In the genomic region with DNA sequence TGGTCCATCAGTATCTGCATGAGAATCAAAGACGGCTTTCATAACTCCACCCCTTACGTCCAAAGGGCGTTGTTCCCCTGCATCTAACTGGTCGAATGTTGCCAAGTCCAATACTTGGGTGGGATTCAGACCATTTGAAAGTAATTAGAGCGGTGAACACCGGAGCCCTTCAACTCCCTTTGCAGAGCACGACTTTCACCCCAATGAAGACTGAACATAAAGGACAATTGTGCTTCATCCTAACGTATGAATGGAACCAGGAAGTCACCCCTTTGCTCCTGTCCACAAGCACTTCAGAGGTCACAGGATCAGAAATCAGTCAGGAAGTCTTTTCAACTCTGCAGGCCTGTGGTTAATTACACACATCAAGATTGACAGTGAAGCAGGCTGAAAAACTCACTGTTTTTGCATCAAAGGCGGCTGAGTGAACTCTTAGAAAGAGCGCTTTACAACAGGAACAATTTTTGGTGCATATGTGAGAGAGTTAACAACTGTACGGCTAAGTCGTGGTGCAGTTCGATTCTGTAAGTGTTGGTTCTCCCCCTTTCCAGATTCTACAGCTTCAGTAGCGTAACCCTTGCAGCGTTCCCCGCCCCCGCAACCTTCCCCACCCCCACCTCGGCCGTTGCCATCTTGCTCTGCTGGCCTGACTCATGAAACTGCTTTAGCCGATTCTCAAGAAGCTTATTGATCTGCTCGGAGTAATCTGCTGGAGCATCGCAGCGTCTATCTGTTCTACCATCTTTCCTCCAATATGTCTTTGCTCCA, we compare ENCODE assay signal across 10 mouse cellular contexts.
DNase-seq lines count a peak whose midpoint lies in the region; ATAC-seq lines count a peak whose summit lies in the region.
"Had no signal": no experiment of that assay in that cellular context is flagged by ENCODE, and none has a peak within 500 bp of the region (broad histone marks: within the 10 kb centered on the region; RNA-seq: fewer than 3 reads in every experiment).

No protein-coding gene starts in this region.

- no peaks in the 10 kb centered on the region for H3K36me3 ChIP-seq in embryonic facial prominence, embryonic 13.5 days
- no peaks in the 10 kb centered on the region for H3K36me3 ChIP-seq in hindbrain, embryonic 15.5 days
- H3K36me3 ChIP-seq: liver, embryonic 15.5 days had no signal

- no peaks in the 10 kb centered on the region for H3K9me3 ChIP-seq in embryonic facial prominence, embryonic 13.5 days
- H3K9me3 ChIP-seq in hindbrain, embryonic 15.5 days: no peaks in the 10 kb centered on the region
- H3K9me3 ChIP-seq: liver, embryonic 15.5 days had no signal

- H3K4me3 ChIP-seq in embryonic facial prominence, embryonic 13.5 days: peak overlapping the region; percentile 37
- peak overlapping the region; percentile 3; the same call in 1 of the 2 replicates for H3K4me3 ChIP-seq in hindbrain, embryonic 15.5 days
- H3K4me3 ChIP-seq: liver, embryonic 15.5 days; myocyte had no signal

- peak overlapping the region; percentile 54; the same call in 1 of the 2 replicates for H3K9ac ChIP-seq in embryonic facial prominence, embryonic 13.5 days
- H3K9ac ChIP-seq in hindbrain, embryonic 15.5 days: no peak overlapping the region
- H3K9ac ChIP-seq: liver, embryonic 15.5 days had no signal

- no peaks in the 10 kb centered on the region for H3K27me3 ChIP-seq in embryonic facial prominence, embryonic 13.5 days
- no peaks in the 10 kb centered on the region for H3K27me3 ChIP-seq in hindbrain, embryonic 15.5 days
- H3K27me3 ChIP-seq: liver, embryonic 15.5 days; Patski had no signal

- WGBS in embryonic facial prominence, embryonic 13.5 days: 13% methylated on average over 23 of the region's 23 CpGs
- WGBS in hindbrain, embryonic 15.5 days: 41% methylated on average over 22 of the region's 23 CpGs

- ATAC-seq in embryonic facial prominence, embryonic 13.5 days (ENCODE audit: insufficient number of reproducible peaks, insufficient read depth, low FRiP score, low TSS enrichment, low read depth): no peak
- peak; percentile 89 for ATAC-seq in hindbrain, embryonic 15.5 days (ENCODE audit: low FRiP score, low read depth)
- ATAC-seq in granulocyte monocyte progenitor cell, adult 5-6 weeks (replicated peaks; ENCODE audit: poor library complexity, severe bottlenecking): no peak
- ATAC-seq: Patski had no signal

- 0 out of 2 replicates have a peak, but pooled peaks cover 3% of the 10 kb centered on the region for H3K4me1 ChIP-seq in embryonic facial prominence, embryonic 13.5 days
- no peaks in the 10 kb centered on the region for H3K4me1 ChIP-seq in hindbrain, embryonic 15.5 days (replicated peaks)
- H3K4me1 ChIP-seq: liver, embryonic 15.5 days had no signal

- DNase-seq in brain, adult 2 months (ENCODE audit: low read depth, low spot score): peak; percentile 20
- DNase-seq in neural tube, embryonic 10.5 days (ENCODE audit: extremely low spot score, low spot score): peak; percentile 32
- DNase-seq in cerebellum, adult 11 months: no peak
- DNase-seq in kidney, adult 11 months: no peak

- H3K4me2 ChIP-seq in embryonic facial prominence, embryonic 13.5 days: peak overlapping the region; percentile 58
- H3K4me2 ChIP-seq in hindbrain, embryonic 15.5 days: peak overlapping the region; percentile 41
- H3K4me2 ChIP-seq: liver, embryonic 15.5 days had no signal

- no peak overlapping the region for H3K27ac ChIP-seq in embryonic facial prominence, embryonic 13.5 days
- peak overlapping the region; percentile 17; the same call in 1 of the 2 replicates for H3K27ac ChIP-seq in hindbrain, embryonic 15.5 days (replicated peaks)
- H3K27ac ChIP-seq: liver, embryonic 15.5 days had no signal

Comparison
In these comparisons a context has a peak if more than half of its experiments do, and no peak if none do; other contexts are left out.
1. DNase-seq: peak in brain, adult 2 months (single experiment) and neural tube, embryonic 10.5 days (single experiment); none in cerebellum, adult 11 months (single experiment) and kidney, adult 11 months (single experiment).